Mouse (Mus musculus): ENCODE data around the gene Eif2s1.

GRCm38 (mm10) chr12:78910684-78911461 is 49.3 kb downstream of the Eif2s1 start:
- TF ChIP-seq POLR2A (IDR thresholded peaks at IDR 0.05; ENCODE audit: borderline replicate concordance, low read depth, low read length) (no peak), CTCF (IDR thresholded peaks at IDR 0.05; ENCODE audit: low read depth, low read length) (no peak)

Data from bone marrow macrophage, adult 2 months (primary cell).